In genomic region chr2:96234613-96235012, GRCm38 (mm10) we compare ENCODE assay signal across 12 mouse cellular contexts.
A peak's percentile ranks its signal among the peaks of the same experiment; 100 is the strongest.
DNase-seq lines count a peak whose midpoint lies in the region; ATAC-seq and TF ChIP-seq lines count a peak whose summit lies in the region.
"Had no signal": no experiment of that assay in that cellular context is flagged by ENCODE, and none has a peak within 500 bp of the region (broad histone marks: within the 10 kb centered on the region; RNA-seq: fewer than 3 reads in every experiment).

No protein-coding gene starts in this region.

- ATAC-seq in intestine, embryonic 15.5 days = no peak
- ATAC-seq: activated CD4-positive, CD25-positive, alpha-beta regulatory T cell, adult 4 months; intestine, embryonic 16.5 days had no signal

- H3K27ac ChIP-seq in layer of hippocampus, adult 2 months = no peak overlapping the region
- H3K27ac ChIP-seq in intestine, embryonic 15.5 days = no peak overlapping the region
- H3K27ac ChIP-seq: limb, embryonic 12.5 days had no signal

- TF ChIP-seq CTCF in layer of hippocampus, adult 2 months (conservative IDR thresholded peaks at IDR 0.05) = peak; percentile 78

- no peaks in the 10 kb centered on the region for H3K36me3 ChIP-seq in intestine, embryonic 15.5 days
- H3K36me3 ChIP-seq: limb, embryonic 12.5 days had no signal

- H3K9ac ChIP-seq in intestine, embryonic 15.5 days = no peak overlapping the region
- H3K9ac ChIP-seq: limb, embryonic 12.5 days had no signal

- no peak overlapping the region for H3K4me3 ChIP-seq in layer of hippocampus, adult 2 months
- no peak overlapping the region for H3K4me3 ChIP-seq in intestine, embryonic 15.5 days (replicated peaks)
- H3K4me3 ChIP-seq: limb, embryonic 12.5 days had no signal

- H3K4me1 ChIP-seq in intestine, embryonic 15.5 days (replicated peaks) = no peaks in the 10 kb centered on the region
- H3K4me1 ChIP-seq: limb, embryonic 12.5 days had no signal

- no peaks in the 10 kb centered on the region for H3K27me3 ChIP-seq in intestine, embryonic 15.5 days (replicated peaks)
- H3K27me3 ChIP-seq: limb, embryonic 12.5 days had no signal

- no peak overlapping the region for H3K4me2 ChIP-seq in intestine, embryonic 15.5 days (replicated peaks)
- H3K4me2 ChIP-seq: limb, embryonic 12.5 days had no signal

- peak; percentile 9 for DNase-seq in embryo, embryonic 10 days (ENCODE audit: low spot score)
- no peak for DNase-seq in embryo, embryonic 9.5 days (ENCODE audit: extremely low spot score)
- DNase-seq in layer of hippocampus, adult 2 months (ENCODE audit: low spot score in 2 of 2) = no peak
- no peak for DNase-seq in layer of hippocampus, adult 9-10 months (ENCODE audit: low spot score)
- peak; percentile 67 for DNase-seq in 3T3-L1 (ENCODE audit: low read depth, low spot score)
- DNase-seq in brain, adult 2 months (ENCODE audit: low read depth, low spot score) = peak; percentile 51
- DNase-seq: lung, postnatal 14 days; thymus, adult 18-20 months had no signal

- no peaks in the 10 kb centered on the region for H3K9me3 ChIP-seq in intestine, embryonic 15.5 days
- H3K9me3 ChIP-seq: limb, embryonic 12.5 days had no signal

Comparison
In these comparisons a context has a peak if more than half of its experiments do, and no peak if none do; other contexts are left out.
1. DNase-seq: peak in embryo, embryonic 10 days (single experiment), 3T3-L1 (single experiment) and brain, adult 2 months (single experiment); none in embryo, embryonic 9.5 days (single experiment), layer of hippocampus, adult 2 months (0 of 2) and layer of hippocampus, adult 9-10 months (single experiment).